Mouse (Mus musculus): Measurements from ENCODE around the gene Tnfrsf8. TPM values are rescaled to one million over a fixed set of nuclear protein-coding genes. Genes with fewer than 3 reads are reported as not detected.

The Tnfrsf8 gene
- polyA plus RNA-seq, 1 experiment from 2014 or later = 0.07 TPM

GRCm38 (mm10) chr4:145267631-145268110, 47.3 kb downstream of the Tnfrsf8 start:
- H3K4me3 ChIP-seq (ENCODE audit: low read depth, low read length) = no peak overlapping the region
- no peak overlapping the region for H3K27ac ChIP-seq (ENCODE audit: low read depth)
- 36% methylated on average over 4 of the region's 4 CpGs for WGBS (ENCODE audit: insufficient replicate concordance)
- H3K9ac ChIP-seq (replicated peaks) = no peak overlapping the region
- no peaks in the 10 kb centered on the region for H3K9me3 ChIP-seq (ENCODE audit: low read length)
- peak; percentile 29 for ATAC-seq
- no peak for DNase-seq
- H3K27me3 ChIP-seq (ENCODE audit: insufficient read depth, low read length) = no peaks in the 10 kb centered on the region
- TF ChIP-seq CTCF (IDR thresholded peaks at IDR 0.05; ENCODE audit: low read depth) (no peak), EP300 (IDR thresholded peaks at IDR 0.05; ENCODE audit: low read depth) (no peak)
- H3K36me3 ChIP-seq (replicated peaks; ENCODE audit: insufficient read depth, low read length) = no peaks in the 10 kb centered on the region
- peaks cover 5% of the 10 kb centered on the region for H3K4me1 ChIP-seq (ENCODE audit: insufficient read depth)
- H3K4me2 ChIP-seq (ENCODE audit: low read depth, low read length) = no peak overlapping the region

DNA sequence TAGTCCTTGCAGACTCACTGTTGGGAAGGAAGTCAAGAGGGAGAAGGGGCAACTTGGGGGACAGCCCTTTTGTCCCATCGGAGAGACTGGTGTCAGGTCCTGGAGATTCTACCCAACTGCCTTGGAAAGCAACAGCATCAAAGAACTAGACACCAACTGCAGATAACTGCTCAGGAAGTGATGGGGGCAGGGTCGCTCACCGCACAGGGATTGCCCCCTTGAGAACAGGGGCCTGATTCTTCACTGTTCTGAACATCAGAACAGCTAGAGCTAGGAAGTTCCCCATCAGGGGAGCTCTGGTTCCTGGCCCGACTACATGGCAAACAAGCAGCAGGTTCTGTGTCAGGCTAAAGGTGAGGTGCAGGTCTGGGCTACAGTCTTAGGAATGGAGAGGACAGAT, 48.5 kb downstream of the Tnfrsf8 start:
- Histone ChIP-seq H3K27me3 (ENCODE audit: insufficient read depth, low read length) (no peaks in the 10 kb centered on the region), H3K4me3 (ENCODE audit: low read depth, low read length) (no peak overlapping the region), H3K9me3 (ENCODE audit: low read length) (no peaks in the 10 kb centered on the region), H3K27ac (ENCODE audit: low read depth) (no peak overlapping the region), H3K36me3 (replicated peaks; ENCODE audit: insufficient read depth, low read length) (no peaks in the 10 kb centered on the region), H3K4me1 (ENCODE audit: insufficient read depth) (peaks cover 5% of the 10 kb centered on the region), H3K9ac (replicated peaks) (no peak overlapping the region), H3K4me2 (ENCODE audit: low read depth, low read length) (no peak overlapping the region)
- no peak for TF ChIP-seq EP300 (IDR thresholded peaks at IDR 0.05; ENCODE audit: low read depth)
- no peak for TF ChIP-seq CTCF (IDR thresholded peaks at IDR 0.05; ENCODE audit: low read depth)
- DNase-seq (no peak), ATAC-seq (no peak)
- WGBS (ENCODE audit: insufficient replicate concordance) = 42% methylated on average over 4 of the region's 4 CpGs

DNA sequence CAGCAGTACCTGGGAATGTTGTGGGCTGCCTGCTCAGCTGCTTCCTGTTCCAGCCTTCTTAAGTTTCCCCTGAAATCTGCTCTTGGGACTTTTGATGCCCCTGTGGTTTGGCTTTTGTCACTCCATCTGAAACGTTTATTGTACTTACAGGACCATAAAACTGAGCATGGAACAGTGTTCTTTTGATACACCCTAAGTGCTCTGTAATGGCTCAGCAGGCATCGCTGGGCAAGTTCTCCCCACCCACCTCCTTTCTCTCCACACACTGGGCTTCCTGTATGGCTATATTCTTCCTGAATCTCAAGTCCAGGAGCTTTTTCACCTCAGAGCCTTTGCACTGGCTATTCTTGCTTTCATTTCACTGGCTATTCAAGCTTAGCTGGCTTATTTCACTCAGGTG, 50.2 kb downstream of the Tnfrsf8 start:
- TF ChIP-seq CTCF (IDR thresholded peaks at IDR 0.05; ENCODE audit: low read depth) (no peak), EP300 (IDR thresholded peaks at IDR 0.05; ENCODE audit: low read depth) (no peak)
- WGBS (ENCODE audit: insufficient replicate concordance) = 31% methylated on average over 2 of the region's 2 CpGs
- Histone ChIP-seq H3K9me3 (ENCODE audit: low read length) (no peaks in the 10 kb centered on the region), H3K27me3 (ENCODE audit: insufficient read depth, low read length) (no peaks in the 10 kb centered on the region), H3K4me2 (ENCODE audit: low read depth, low read length) (no peak overlapping the region), H3K4me1 (ENCODE audit: insufficient read depth) (peaks cover 8% of the 10 kb centered on the region), H3K36me3 (replicated peaks; ENCODE audit: insufficient read depth, low read length) (no peaks in the 10 kb centered on the region), H3K4me3 (ENCODE audit: low read depth, low read length) (no peak overlapping the region), H3K9ac (replicated peaks) (no peak overlapping the region), H3K27ac (ENCODE audit: low read depth) (no peak overlapping the region)
- ATAC-seq = no peak
- DNase-seq = no peak

GRCm38 (mm10) chr4:145263583-145263982, 51.4 kb downstream of the Tnfrsf8 start:
- peaks cover 8% of the 10 kb centered on the region for H3K4me1 ChIP-seq (ENCODE audit: insufficient read depth)
- H3K4me3 ChIP-seq (ENCODE audit: low read depth, low read length) = no peak overlapping the region
- H3K27ac ChIP-seq (ENCODE audit: low read depth) = no peak overlapping the region
- H3K36me3 ChIP-seq (replicated peaks; ENCODE audit: insufficient read depth, low read length) = no peaks in the 10 kb centered on the region
- DNase-seq (no peak), ATAC-seq (no peak)
- H3K27me3 ChIP-seq (ENCODE audit: insufficient read depth, low read length) = no peaks in the 10 kb centered on the region
- 72% methylated on average over 1 of the region's 1 CpGs for WGBS (ENCODE audit: insufficient replicate concordance)
- H3K9ac ChIP-seq (replicated peaks) = no peak overlapping the region
- H3K4me2 ChIP-seq (ENCODE audit: low read depth, low read length) = no peak overlapping the region
- no peaks in the 10 kb centered on the region for H3K9me3 ChIP-seq (ENCODE audit: low read length)
- TF ChIP-seq CTCF (IDR thresholded peaks at IDR 0.05; ENCODE audit: low read depth) (no peak), EP300 (IDR thresholded peaks at IDR 0.05; ENCODE audit: low read depth) (no peak)

DNA sequence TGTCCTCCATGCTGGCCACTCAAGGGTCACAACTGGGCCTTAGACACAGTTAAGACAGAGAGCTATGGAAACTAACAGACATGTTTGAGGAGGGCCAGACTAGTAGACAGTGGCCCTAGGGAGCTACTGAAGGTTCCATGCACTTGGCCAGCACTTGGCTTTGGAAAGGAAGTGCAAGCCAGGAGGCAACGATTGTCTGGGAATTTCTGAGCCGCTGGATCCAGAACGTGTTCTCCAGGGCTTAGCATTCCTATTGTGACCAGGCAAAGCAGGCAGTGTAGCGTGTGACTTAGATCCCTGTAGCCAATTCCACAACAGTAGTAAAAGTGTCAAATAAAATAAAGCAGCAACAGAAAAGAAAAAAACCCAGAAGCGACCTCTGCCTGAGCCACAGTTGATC, 54.2 kb downstream of the Tnfrsf8 start:
- Histone ChIP-seq H3K4me2 (ENCODE audit: low read depth, low read length) (no peak overlapping the region), H3K27ac (ENCODE audit: low read depth) (no peak overlapping the region), H3K9ac (replicated peaks) (no peak overlapping the region), H3K36me3 (replicated peaks; ENCODE audit: insufficient read depth, low read length) (no peaks in the 10 kb centered on the region), H3K4me3 (ENCODE audit: low read depth, low read length) (no peak overlapping the region), H3K27me3 (ENCODE audit: insufficient read depth, low read length) (no peaks in the 10 kb centered on the region), H3K9me3 (ENCODE audit: low read length) (no peaks in the 10 kb centered on the region), H3K4me1 (ENCODE audit: insufficient read depth) (peaks cover 5% of the 10 kb centered on the region; the same call in 1 of the 2 replicates)
- no peak for ATAC-seq
- no peak for TF ChIP-seq EP300 (IDR thresholded peaks at IDR 0.05; ENCODE audit: low read depth)
- TF ChIP-seq CTCF (IDR thresholded peaks at IDR 0.05; ENCODE audit: low read depth) = no peak
- no peak for DNase-seq
- 67% methylated on average over 5 of the region's 5 CpGs for WGBS (ENCODE audit: insufficient replicate concordance)

- DNase-seq = no peak
- TF ChIP-seq CTCF (IDR thresholded peaks at IDR 0.05; ENCODE audit: low read depth) (no peak), EP300 (IDR thresholded peaks at IDR 0.05; ENCODE audit: low read depth) (no peak)
- WGBS (ENCODE audit: insufficient replicate concordance) = 60% methylated on average over 5 of the region's 5 CpGs
Measured at GRCm38 (mm10) chr4:145257751-145258434, 57.1 kb downstream of the Tnfrsf8 start.

More at GRCm38 (mm10) chr4:145257751-145258434, 57.1 kb downstream of the Tnfrsf8 start:
- peak; percentile 54 for ATAC-seq
- peaks cover 15% of the 10 kb centered on the region for H3K4me1 ChIP-seq (ENCODE audit: insufficient read depth)
- no peaks in the 10 kb centered on the region for H3K36me3 ChIP-seq (replicated peaks; ENCODE audit: insufficient read depth, low read length)
- no peak overlapping the region for H3K4me3 ChIP-seq (ENCODE audit: low read depth, low read length)
- no peaks in the 10 kb centered on the region for H3K9me3 ChIP-seq (ENCODE audit: low read length)
- H3K9ac ChIP-seq (replicated peaks) = no peak overlapping the region
- no peaks in the 10 kb centered on the region for H3K27me3 ChIP-seq (ENCODE audit: insufficient read depth, low read length)
- peak overlapping the region; percentile 22; the same call in 1 of the 2 replicates for H3K27ac ChIP-seq (ENCODE audit: low read depth)
- H3K4me2 ChIP-seq (ENCODE audit: low read depth, low read length) = no peak overlapping the region
